Mouse (Mus musculus) urinary bladder, adult 2 months (tissue): ENCODE measurements around the gene Nr2f2. TPM values are rescaled to one million over a fixed set of nuclear protein-coding genes. Genes with fewer than 3 reads are reported as not detected.

Experiments
- DNase-seq: peaks from one replicate; pipeline ENCODE4 v3.0.0; 2022; ENCODE audit warnings: low spot score
- polyA plus RNA-seq: library from polyadenylated mRNA; depleted of rRNA; stranded (reverse); fragments of >200 nt; gene quantifications from 2 replicates; pipeline ENCODE4 v1.2.3, GENCODE M21; 2012

Nr2f2 gene
- polyA plus RNA-seq, 1 experiment, result 118 TPM

- no peak for DNase-seq
Observed at GRCm38 (mm10) chr7:70366808-70367095, 217 bp upstream of the Nr2f2 start.

GRCm38 (mm10) chr7:70365401-70365811, 1.1 kb downstream of the Nr2f2 start:
- DNase-seq, result peak; percentile 63

- DNase-seq, result no peak
Observed at GRCm38 (mm10) chr7:70364798-70365197, 1.7 kb downstream of the Nr2f2 start.

- DNase-seq, result no peak
Observed at GRCm38 (mm10) chr7:70363351-70363750, 3.2 kb downstream of the Nr2f2 start.

DNA sequence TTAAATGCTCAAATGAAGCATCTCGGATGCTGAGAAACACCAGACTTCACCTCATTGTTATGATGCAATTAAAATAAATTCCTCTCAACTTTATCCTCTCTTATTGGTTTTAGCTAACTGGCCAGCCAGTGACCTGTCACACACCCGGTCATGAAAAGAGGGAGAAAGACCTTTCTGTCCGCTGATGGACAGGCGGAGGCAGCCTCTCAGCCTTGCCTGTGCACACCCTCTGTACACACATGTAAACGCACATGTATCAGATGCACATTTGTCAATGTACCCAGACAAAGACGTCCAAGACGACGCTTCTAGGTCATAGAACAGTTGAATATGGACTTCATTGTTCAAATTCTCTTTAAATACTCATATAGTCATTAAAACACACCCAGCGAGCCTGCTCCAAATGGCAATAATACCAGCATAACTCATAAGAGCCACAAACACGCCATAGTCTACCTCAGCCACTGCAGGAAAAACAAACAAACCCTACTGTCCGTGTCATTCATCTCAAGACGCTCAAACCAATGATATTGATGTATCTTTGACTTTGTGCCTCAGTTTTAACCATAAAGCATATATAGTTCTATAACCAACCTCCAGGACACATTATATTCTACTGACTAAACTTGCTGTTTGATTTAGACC, 3.9 kb downstream of the Nr2f2 start:
- no peak for DNase-seq

DNA sequence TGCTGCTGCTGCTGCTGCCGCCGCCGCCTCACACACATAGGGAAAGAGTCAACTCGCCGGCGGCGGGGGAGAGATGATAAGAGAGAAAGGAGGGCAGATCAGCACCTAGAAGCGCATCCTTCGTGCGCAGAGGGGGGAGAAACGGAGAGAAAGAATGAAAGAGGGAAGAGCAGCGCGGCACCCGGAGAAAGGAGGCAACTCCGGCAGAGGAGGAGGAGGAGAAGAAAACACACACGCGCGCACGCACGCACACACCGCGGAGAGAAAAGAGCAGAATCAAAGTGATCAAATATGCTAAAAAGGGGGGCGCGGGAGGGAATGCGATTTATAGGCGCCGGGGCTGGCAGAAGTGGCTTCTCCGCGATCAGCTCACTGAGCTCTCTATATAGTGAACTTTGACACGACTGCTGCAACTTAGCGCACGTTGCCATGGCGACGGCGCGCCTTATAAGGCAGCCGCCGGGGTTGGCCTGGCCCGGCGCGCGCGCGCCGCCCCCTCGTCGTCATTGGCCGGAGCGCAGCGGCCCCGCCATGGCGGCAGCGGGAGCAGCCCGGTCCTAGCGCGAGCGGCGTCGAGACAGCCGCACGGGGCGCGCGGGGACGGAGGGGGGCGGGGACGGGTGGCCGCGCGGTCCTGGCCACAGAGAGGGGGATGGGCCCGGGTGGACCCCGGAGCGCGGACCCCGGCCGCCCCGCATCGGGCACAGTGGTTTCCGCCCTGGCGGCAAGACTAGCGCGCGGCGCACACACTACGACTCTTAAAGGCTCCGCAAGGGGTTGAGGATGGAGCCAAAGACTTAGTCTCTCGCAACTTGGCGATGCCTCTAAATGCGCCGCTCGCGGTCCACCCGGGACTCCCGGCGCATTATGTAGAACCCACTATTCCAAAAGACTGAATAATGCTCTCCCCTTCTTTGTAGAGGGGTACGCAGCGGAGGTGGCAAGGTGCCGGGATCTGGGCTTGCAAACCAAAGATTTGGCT, 4.9 kb downstream of the Nr2f2 start:
- DNase-seq, result peak; percentile 86

DNA sequence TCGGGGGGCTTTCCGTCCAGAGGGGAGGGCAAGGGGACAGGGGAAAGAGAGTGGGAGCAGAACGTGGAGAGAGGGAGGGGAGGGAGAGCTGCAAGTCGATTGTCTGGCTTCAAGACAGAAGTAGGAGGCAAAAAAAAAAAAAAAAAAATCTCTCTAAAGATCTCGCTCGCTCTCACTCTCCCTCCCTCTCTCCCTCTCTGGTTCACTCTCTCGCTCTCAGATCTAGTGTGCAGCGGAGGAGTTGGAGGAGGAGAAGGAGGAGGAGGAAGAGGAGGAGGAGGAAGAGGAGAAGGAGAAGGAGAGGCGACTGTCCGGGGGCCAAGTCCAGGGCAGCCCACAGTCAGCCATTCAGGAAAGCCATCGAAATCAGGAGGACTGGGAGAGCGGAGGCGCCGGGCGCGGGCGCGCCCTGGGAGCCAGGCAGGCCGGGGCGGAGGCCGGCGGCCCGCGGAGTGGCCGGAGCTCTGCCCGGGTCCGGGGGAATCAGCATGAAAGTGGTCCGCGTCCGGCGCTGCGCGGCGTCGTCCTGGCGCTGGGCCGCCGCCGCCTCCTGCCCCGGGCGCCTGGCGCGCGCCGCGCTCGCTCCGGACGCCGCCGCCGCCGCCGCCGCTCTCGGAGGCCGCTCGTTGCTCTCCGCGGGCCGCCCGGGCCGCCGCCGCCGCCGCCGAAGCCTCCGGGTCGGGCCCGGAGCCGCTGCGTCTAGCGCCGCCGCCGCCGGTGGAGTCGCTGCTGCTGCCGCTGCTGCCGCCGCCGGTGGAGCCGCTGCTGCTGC, 5.7 kb downstream of the Nr2f2 start:
- DNase-seq, result peak; percentile 44

- peak; percentile 47 for DNase-seq
Observed at GRCm38 (mm10) chr7:70359791-70360581, 6.5 kb downstream of the Nr2f2 start.

DNA sequence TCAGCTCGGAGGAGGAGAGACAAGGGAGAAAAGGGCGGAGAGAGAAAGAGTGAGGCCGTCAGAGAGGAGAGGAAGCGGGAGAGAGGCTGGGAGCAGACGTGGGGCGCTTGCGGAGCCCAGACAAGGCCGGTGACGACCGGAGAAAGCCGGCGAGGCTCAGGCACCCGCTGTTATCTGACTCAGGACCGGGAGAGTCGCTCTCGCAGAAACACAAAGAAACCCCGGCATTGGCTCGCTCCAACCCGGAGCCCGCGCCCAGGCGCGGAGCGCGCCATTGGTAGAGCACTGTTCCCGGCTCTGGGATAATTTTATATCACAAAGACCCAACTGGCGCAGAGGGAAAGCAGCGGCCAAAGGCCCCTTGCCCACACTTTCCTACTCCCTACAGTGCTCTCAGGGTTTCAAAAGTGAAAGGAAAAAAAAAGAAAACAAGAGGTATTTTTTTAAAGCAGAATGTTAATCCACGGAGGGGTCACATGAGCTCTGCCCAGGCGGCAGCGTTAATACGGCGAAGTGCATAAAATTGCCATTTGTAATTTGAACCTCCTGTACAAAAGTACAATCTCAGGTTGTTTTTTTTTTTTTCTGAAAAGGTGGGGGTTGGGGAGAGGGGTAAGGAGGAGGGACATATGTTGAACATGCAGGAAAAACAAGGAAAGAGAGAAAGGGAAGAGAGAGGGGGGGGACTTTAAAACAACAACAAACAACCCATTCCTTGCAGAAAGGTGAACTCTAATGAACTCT, 7.5 kb downstream of the Nr2f2 start:
- peak; percentile 53 for DNase-seq

DNA sequence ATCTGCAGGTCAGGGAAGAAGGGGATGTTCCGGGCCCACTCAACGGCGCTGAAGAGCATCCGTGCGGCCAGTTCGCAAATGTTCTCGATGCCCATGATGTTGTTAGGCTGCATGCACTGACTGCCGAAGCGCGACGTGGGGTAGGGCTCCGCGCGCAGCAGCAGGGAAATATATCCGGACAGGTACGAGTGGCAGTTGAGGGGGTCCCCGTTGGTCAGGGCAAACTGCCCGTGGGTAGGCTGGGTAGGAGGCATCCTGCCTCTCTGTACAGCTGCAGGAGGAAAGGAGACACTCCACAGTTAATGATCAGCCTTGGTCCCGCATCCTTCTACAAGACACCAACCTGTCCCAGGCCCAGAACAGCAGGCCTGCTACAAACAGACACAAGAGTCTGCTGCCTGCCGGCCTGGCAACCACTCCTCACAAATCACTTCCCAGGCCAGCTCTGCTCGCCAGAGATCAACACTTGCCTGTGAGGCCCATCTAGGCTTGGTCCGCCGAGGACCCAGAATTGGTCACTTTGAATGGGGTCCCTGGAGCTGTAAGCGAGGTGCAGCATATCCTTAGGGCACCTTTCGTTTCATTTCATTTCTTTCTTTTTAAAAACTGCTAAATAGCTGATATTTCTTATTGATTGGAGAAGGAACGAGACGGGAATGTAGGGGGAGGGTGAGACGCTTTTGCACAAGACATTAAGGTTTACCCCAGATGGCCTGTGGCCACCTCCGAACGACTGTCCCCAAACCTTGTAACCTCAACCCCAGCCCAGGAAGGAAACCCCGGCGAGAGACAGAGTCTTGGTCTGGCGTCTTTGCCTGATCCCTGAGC, 8.3 kb downstream of the Nr2f2 start:
- DNase-seq, result peak; percentile 52

GRCm38 (mm10) chr7:70357516-70358019, 9.0 kb downstream of the Nr2f2 start:
- DNase-seq, result peak; percentile 42

- no peak for DNase-seq
Observed at GRCm38 (mm10) chr7:70356691-70357515, 9.6 kb downstream of the Nr2f2 start.

- no peak for DNase-seq
Observed at GRCm38 (mm10) chr7:70355691-70356568, 10.6 kb downstream of the Nr2f2 start.

GRCm38 (mm10) chr7:70355357-70355620, 11.2 kb downstream of the Nr2f2 start:
- DNase-seq, result no peak

DNA sequence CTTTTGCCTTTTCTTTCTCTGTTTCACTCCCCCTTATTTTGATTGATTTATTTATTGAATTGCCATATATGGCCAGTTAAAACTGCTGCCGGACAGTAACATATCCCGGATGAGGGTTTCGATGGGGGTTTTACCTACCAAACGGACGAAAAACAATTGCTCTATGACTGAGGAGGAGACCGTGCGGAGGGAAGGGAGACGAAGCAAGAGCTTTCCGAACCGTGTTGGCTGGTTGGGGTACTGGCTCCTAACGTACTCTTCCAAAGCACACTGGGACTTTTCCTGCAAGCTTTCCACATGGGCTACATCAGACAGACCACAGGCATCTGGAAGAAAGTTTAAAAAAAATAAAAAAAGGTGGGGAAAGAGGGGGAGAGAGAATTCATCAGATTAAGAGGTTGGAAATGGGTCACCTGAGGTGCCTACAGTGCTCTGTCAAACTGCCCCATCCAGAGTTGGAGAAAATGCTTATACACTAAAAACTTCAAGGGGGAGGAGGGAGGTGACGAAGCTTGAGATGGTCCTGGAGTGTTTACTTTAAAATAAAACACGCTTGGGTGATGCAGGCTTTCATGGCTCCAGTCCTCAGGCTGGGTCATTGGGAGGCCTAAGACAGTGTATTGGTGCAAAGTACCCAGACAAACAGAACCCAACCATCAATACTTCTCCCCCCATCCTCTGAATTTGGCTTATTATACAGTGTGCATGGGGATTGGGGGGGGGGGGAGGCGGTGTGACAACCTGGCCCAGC, 11.8 kb downstream of the Nr2f2 start:
- no peak for DNase-seq

GRCm38 (mm10) chr7:70353151-70353550, 13.4 kb downstream of the Nr2f2 start:
- no peak for DNase-seq

DNA sequence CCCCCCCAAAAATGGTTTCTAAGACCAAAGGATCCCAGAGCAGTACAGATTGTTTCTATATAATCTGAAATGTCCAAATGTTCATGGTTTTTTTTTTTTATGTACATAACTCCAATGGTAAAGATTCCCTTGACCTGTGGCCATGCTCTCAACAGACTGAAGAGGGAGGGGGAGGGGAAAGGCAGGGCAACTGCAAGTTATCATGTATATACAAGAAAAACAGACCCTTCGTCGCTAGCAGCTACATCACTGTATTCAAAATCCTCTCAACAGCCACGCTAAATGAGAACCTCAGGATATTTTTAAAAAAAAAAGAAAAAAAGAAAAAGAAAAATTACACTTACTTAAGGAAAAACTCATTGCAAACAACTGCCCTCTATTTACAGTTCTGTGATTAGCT, 13.9 kb downstream of the Nr2f2 start:
- no peak for DNase-seq
